Mouse (Mus musculus): ENCODE measurements at regions not wholly inside any gene's neighbourhood (a gene's known extent, or its start where the extent isn't known, plus 50 kb on each side); places are given as distances from the start of the nearest gene placed in this dataset.

- TF ChIP-seq CTCF (IDR thresholded peaks at IDR 0.05; ENCODE audit: control insufficient read depth, insufficient read depth, insufficient read length) (no peak), MYOD1 (IDR thresholded peaks at IDR 0.05; ENCODE audit: control insufficient read depth, insufficient read length, low read depth) (no peak), USF1 (IDR thresholded peaks at IDR 0.05; ENCODE audit: low read depth) (no peak)
These were observed 89.1 kb upstream of the Zfp703 start for GRCm38 (mm10) chr8:26888050-26888449.

Data from C2C12 (cell line).